Mouse (Mus musculus) kidney, adult 2 months (tissue): ENCODE data around the gene Olfr1555-ps1.

Experiments
- CTCF ChIP-seq: fragments of 200-500 bp; conservative IDR thresholded peaks from 2 replicates; pipeline ENCODE4 v1.5.1; 2011; ENCODE audit warnings: low read depth, mild to moderate bottlenecking, control low read depth, low read length, moderate library complexity, mixed read lengths; ENCODE audit not compliant: insufficient read depth, insufficient read length
- POLR2A ChIP-seq: fragments of 200-500 bp; IDR thresholded peaks from one replicate; pipeline ENCODE4 v1.6.1; 2011; ENCODE audit warnings: low read depth, low read length, control low read depth

DNA sequence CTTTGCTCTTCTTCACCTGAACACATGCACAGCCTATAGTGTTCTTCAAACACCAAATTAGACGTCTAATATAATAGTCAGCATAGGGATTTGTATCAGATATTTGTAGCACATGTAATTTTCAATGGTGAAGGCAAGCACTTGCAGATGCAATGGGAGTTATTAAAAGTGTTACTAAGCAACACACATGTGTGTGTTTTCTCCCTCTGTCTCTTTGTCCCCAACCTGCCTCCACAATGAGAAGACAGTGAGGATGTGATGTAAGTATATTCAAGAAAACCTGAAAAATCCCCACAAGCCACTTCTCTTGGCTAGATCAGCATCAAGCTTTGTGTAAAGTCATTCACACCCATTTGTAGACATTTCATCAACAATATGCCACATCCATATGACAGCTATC lies 54.1 kb downstream of the Olfr1555-ps1 start, which contains the start of gene Olfr1428:
- TF ChIP-seq CTCF (no peak), POLR2A (no peak)
